Mouse (Mus musculus) midbrain, embryonic 13.5 days (tissue): ENCODE results near the gene Prss12. TPM values are rescaled to one million over a fixed set of nuclear protein-coding genes. Genes with fewer than 3 reads are reported as not detected.

Experiments used
- ATAC-seq: fragments of 200-750 bp; cut with Nextera tagmentation; 2 replicates; pipeline ENCODE4 v1.8.0; 2017; ENCODE audit warnings: mild to moderate bottlenecking, moderate TSS enrichment, moderate library complexity
- H3K27ac ChIP-seq: fragments of 300-500 bp; sonication (generic); 2 replicates; pipeline ENCODE4 v1.5.1; 2015; ENCODE audit warnings: inconsistent platforms, mild to moderate bottlenecking, moderate library complexity
- H3K27me3 ChIP-seq: fragments of 300-500 bp; sonication (generic); 2 replicates; pipeline ENCODE4 v1.6.1; 2015; ENCODE audit warnings: mild to moderate bottlenecking, inconsistent platforms
- H3K36me3 ChIP-seq: fragments of 300-500 bp; sonication (generic); 2 replicates; pipeline ENCODE4 v1.6.1; 2015; ENCODE audit warnings: mild to moderate bottlenecking, inconsistent platforms
- H3K4me1 ChIP-seq: fragments of 300-500 bp; sonication (generic); replicated peaks from 2 replicates; pipeline ENCODE4 v1.6.1; 2015; ENCODE audit warnings: inconsistent platforms
- H3K4me2 ChIP-seq: fragments of 300-500 bp; sonication (generic); replicated peaks from 2 replicates; pipeline ENCODE4 v1.6.1; 2015; ENCODE audit warnings: moderate library complexity, mild to moderate bottlenecking, inconsistent platforms
- H3K4me3 ChIP-seq: fragments of 300-500 bp; sonication (generic); replicated peaks from 2 replicates; pipeline ENCODE4 v1.5.1; 2015; ENCODE audit warnings: mild to moderate bottlenecking, inconsistent platforms
- H3K9ac ChIP-seq: fragments of 300-500 bp; sonication (generic); replicated peaks from 2 replicates; pipeline ENCODE4 v1.6.1; 2015; ENCODE audit warnings: mild to moderate bottlenecking, inconsistent platforms
- H3K9me3 ChIP-seq: fragments of 300-500 bp; sonication (generic); 2 replicates; pipeline ENCODE4 v1.6.1; 2016; ENCODE audit warnings: mild to moderate bottlenecking, inconsistent platforms
- WGBS: fragments of 180-500 bp; shearing (Covaris S2); methylation state at CpG from one replicate; pipeline ENCODE4 v1.1.7; 2015; 5-methylcytosine and 5-hydroxymethylcytosine counted together
- polyA plus RNA-seq: library from polyadenylated mRNA; unstranded; fragments of >200 nt; fragmentation: Nextera tagmentation; extraction: Ambion mirVana; gene quantifications from 2 replicates; pipeline ENCODE4 v1.2.1, GENCODE M21; 2015

Prss12 gene
- 7.6 and 8.6 TPM in 2 replicates for polyA plus RNA-seq

DNA sequence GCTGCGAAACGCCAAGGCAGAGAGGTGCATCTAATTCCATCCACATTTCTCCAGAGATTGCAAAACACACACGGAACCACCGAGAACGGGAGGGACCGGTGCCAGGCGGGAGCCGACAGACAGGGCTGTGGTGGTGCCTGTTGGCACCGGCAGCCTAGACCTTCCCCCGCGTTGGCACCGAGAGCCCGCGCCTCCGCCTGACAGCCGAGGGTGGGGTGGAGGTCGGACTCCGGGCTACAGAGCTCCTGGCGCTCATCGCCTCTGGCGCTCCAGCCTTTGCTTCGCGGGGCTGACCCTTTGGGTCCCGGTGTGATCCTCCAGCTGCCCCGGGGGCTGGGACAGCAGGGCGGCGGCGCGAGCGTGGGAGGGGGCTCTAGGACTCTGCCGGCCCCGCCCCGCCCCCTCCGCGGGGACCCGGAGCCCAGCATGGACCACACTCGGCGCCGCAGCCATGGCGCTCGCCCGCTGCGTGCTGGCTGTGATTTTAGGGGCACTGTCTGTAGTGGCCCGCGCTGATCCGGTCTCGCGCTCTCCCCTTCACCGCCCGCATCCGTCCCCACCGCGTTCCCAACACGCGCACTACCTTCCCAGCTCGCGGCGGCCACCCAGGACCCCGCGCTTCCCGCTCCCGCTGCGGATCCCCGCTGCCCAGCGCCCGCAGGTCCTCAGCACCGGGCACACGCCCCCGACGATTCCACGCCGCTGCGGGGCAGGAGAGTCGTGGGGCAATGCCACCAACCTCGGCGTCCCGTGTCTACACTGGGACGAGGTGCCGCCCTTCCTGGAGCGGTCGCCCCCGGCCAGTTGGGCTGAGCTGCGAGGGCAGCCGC, at the start of gene Prss12:
Gene Prss12 (plus strand): TSS at position 206 of the 830 bp plus-strand sequence.
- Histone ChIP-seq H3K9me3 (no peaks in the 10 kb centered on the region), H3K36me3 (no peaks in the 10 kb centered on the region), H3K4me2 (peak within 1 kb of the TSS; percentile 99), H3K4me1 (peaks cover 19% of the 10 kb centered on the region), H3K9ac (peak within 1 kb of the TSS; percentile 75), H3K27ac (no peak within 1 kb of the TSS), H3K27me3 (peaks cover 31% of the 10 kb centered on the region), H3K4me3 (peak within 1 kb of the TSS; percentile 69)
- under 1% methylated on average over 80 of the region's 84 CpGs for WGBS
- ATAC-seq: peak; percentile 89

DNA sequence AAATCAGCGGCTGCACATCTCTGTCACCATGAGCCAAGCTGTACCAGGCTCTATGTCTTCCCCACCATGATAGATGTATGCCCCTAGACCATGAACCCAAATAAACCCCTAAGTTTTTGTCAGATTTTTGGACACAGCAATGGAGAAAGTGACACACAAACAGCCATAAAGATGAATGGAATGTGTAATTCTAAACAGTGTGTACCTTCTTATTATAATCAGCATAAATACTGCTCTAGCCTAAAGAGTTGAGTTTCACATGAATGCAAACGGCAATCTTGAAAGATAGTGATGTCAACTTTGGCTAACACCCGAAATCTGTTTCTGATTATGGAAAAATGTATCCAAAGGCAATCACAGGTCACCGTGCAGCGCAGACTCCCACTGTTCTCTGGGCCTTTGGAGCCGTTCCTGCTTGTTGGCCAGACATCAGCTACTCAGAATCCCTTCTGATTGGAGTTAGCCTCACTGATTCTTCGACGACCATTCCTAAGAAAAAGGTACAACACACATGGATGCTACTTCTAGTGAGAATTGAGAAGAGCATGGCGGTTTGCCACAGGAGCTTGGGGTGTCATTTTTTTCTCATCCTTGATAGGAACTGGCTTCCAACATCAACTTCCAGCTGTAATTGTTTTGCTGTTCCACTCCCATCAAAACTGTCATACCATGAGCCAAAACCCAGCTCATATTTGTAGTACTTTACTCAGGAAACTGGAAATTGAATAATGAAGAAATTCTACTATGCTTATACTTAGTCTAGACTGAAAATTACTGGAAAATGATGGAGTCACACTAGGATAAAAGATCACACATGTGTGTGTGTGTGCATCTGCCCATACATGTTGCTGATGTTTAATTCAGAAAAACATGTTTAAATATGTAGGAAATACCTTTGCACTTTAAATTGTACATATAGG, 48.9 kb upstream of the Prss12 start:
- WGBS: 85% methylated on average over 9 of the region's 9 CpGs

DNA sequence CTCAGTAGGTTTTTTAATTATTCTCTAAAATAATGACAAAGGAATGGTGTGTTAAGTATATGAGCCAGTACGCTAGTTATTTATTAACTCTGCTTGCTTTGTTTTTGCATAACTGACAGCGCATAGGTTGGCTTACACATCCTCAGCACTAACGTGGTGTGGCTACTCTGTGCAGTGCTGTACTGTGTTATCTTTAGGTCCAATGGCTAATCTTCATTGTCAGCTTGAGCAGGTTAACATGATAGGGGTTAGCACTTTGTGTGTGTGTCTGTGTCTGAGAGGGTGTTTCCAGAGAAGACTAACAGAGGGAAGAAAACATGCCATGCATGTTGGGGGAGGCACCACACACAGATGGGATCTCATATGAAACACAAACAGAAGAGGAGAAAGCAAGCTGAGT, 41.8 kb upstream of the Prss12 start:
- H3K9me3 ChIP-seq: no peaks in the 10 kb centered on the region
- WGBS: 90% methylated on average over 3 of the region's 3 CpGs

More for the DNA sequence above, 48.9 kb upstream of the Prss12 start:
- H3K27ac ChIP-seq: no peak overlapping the region
- H3K4me3 ChIP-seq: no peak overlapping the region
- H3K4me2 ChIP-seq: no peak overlapping the region
- H3K36me3 ChIP-seq: no peaks in the 10 kb centered on the region
- H3K9me3 ChIP-seq: no peaks in the 10 kb centered on the region
- H3K9ac ChIP-seq: no peak overlapping the region
- no peak for ATAC-seq
- H3K4me1 ChIP-seq: no peaks in the 10 kb centered on the region
- H3K27me3 ChIP-seq: no peaks in the 10 kb centered on the region

DNA sequence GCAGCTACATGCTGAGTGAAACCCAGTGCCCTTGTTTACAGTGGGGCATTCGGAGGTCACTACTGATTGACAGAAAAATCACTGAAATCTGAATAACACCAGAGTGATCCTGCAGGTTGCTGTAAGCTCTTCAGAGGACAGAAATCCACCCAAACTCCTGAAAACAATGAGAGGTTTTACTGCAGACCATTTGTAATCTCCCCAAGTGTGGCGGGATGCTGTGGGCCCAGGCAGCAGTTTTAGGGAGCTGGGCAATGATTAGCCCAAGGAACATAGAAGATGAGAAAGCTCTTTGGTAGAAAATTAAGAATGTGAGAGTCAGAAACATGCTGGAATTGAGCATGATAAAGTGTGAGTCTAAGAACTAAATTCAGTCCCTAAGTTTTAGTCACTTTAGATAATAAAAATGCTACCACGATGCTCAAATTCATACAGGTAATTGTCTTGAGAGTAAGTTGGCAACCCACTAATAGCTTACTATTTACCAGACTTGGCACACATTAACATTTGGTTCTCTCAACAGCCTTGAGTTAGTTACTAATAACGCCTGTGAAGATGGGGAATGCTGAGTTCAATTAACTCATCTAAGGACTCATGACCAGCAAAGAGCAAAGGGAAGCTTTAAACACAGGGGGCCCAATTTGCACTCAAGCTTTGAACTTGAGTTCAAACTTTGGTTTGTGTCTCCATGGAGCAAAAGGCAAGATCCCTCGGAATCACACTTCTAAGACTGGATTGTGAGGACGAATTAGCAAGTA, 34.7 kb upstream of the Prss12 start:
- H3K27me3 ChIP-seq: no peaks in the 10 kb centered on the region
- H3K4me1 ChIP-seq: no peaks in the 10 kb centered on the region
- H3K4me3 ChIP-seq: no peak overlapping the region
- no peaks in the 10 kb centered on the region for H3K9me3 ChIP-seq
- no peak overlapping the region for H3K4me2 ChIP-seq
- no peak for ATAC-seq
- H3K27ac ChIP-seq: no peak overlapping the region
- H3K36me3 ChIP-seq: no peaks in the 10 kb centered on the region
- WGBS: 81% methylated on average over 6 of the region's 6 CpGs
- H3K9ac ChIP-seq: no peak overlapping the region

More for the DNA sequence above, 41.8 kb upstream of the Prss12 start:
- no peak overlapping the region for H3K27ac ChIP-seq
- no peak overlapping the region for H3K9ac ChIP-seq
- ATAC-seq: no peak
- no peak overlapping the region for H3K4me2 ChIP-seq
- H3K4me3 ChIP-seq: no peak overlapping the region
- H3K27me3 ChIP-seq: no peaks in the 10 kb centered on the region
- no peaks in the 10 kb centered on the region for H3K36me3 ChIP-seq
- no peaks in the 10 kb centered on the region for H3K4me1 ChIP-seq

- H3K4me2 ChIP-seq: no peak overlapping the region
- 23% methylated on average over 5 of the region's 5 CpGs for WGBS
- H3K4me1 ChIP-seq: no peaks in the 10 kb centered on the region
- ATAC-seq: no peak
- H3K36me3 ChIP-seq: no peaks in the 10 kb centered on the region
- no peaks in the 10 kb centered on the region for H3K9me3 ChIP-seq
- no peak overlapping the region for H3K9ac ChIP-seq
- H3K4me3 ChIP-seq: no peak overlapping the region
- no peak overlapping the region for H3K27ac ChIP-seq
- H3K27me3 ChIP-seq: no peaks in the 10 kb centered on the region
Measured at GRCm38 (mm10) chr3:123413173-123413572, 33.5 kb upstream of the Prss12 start.

GRCm38 (mm10) chr3:123425647-123426046, 21.1 kb upstream of the Prss12 start:
- Histone ChIP-seq H3K27me3 (no peaks in the 10 kb centered on the region), H3K27ac (no peak overlapping the region), H3K4me2 (no peak overlapping the region), H3K36me3 (no peaks in the 10 kb centered on the region), H3K4me3 (no peak overlapping the region), H3K4me1 (no peaks in the 10 kb centered on the region), H3K9me3 (no peaks in the 10 kb centered on the region; the same call in 1 of the 2 replicates), H3K9ac (no peak overlapping the region)
- ATAC-seq: no peak
- WGBS: 71% methylated on average over 2 of the region's 2 CpGs

GRCm38 (mm10) chr3:123428005-123428404, 18.7 kb upstream of the Prss12 start:
- H3K4me3 ChIP-seq: no peak overlapping the region
- H3K9me3 ChIP-seq: no peaks in the 10 kb centered on the region; the same call in 1 of the 2 replicates
- no peak overlapping the region for H3K27ac ChIP-seq
- no peak for ATAC-seq
- H3K36me3 ChIP-seq: no peaks in the 10 kb centered on the region
- H3K9ac ChIP-seq: no peak overlapping the region
- no peaks in the 10 kb centered on the region for H3K4me1 ChIP-seq
- 71% methylated on average over 4 of the region's 4 CpGs for WGBS
- no peaks in the 10 kb centered on the region for H3K27me3 ChIP-seq
- H3K4me2 ChIP-seq: no peak overlapping the region

GRCm38 (mm10) chr3:123429597-123430458, 16.9 kb upstream of the Prss12 start:
- Histone ChIP-seq H3K4me3 (no peak overlapping the region), H3K27ac (no peak overlapping the region), H3K9ac (no peak overlapping the region), H3K27me3 (no peaks in the 10 kb centered on the region), H3K9me3 (no peaks in the 10 kb centered on the region), H3K4me1 (no peaks in the 10 kb centered on the region), H3K36me3 (no peaks in the 10 kb centered on the region), H3K4me2 (no peak overlapping the region)
- ATAC-seq: no peak
- 88% methylated on average over 22 of the region's 22 CpGs for WGBS

GRCm38 (mm10) chr3:123431951-123432674, 14.6 kb upstream of the Prss12 start:
- ATAC-seq: no peak
- H3K36me3 ChIP-seq: no peaks in the 10 kb centered on the region
- no peaks in the 10 kb centered on the region for H3K27me3 ChIP-seq
- H3K4me3 ChIP-seq: no peak overlapping the region
- no peaks in the 10 kb centered on the region for H3K9me3 ChIP-seq
- no peak overlapping the region for H3K4me2 ChIP-seq
- WGBS: 83% methylated on average over 5 of the region's 5 CpGs
- no peaks in the 10 kb centered on the region for H3K4me1 ChIP-seq
- no peak overlapping the region for H3K27ac ChIP-seq
- no peak overlapping the region for H3K9ac ChIP-seq

DNA sequence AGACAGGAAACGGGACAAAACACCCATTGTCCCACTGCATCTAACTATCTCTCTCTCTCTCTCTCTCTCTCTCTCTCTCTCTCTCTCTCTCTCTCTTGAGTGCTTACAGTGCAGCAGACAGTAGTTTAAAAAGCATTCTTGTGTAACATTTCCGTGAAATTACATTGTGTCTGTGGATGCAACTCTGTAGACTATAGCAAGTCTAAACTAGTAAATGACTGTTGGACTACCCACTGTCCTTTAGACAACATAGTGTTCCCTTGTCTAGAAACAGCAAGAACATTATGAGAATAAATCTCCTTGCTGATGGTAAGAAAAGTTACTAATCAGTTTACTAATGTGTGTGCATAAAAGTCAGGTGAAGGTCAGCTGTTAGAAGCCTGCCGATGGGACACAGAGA, 13.4 kb upstream of the Prss12 start:
- H3K4me3 ChIP-seq: no peak overlapping the region
- H3K27ac ChIP-seq: no peak overlapping the region
- no peaks in the 10 kb centered on the region for H3K27me3 ChIP-seq
- no peak for ATAC-seq
- no peak overlapping the region for H3K9ac ChIP-seq
- H3K36me3 ChIP-seq: no peaks in the 10 kb centered on the region
- no peaks in the 10 kb centered on the region for H3K4me1 ChIP-seq
- WGBS: 89% methylated on average over 3 of the region's 3 CpGs
- no peak overlapping the region for H3K4me2 ChIP-seq
- no peaks in the 10 kb centered on the region for H3K9me3 ChIP-seq
